Mouse (Mus musculus) intestine, embryonic 16.5 days (tissue): ENCODE data around the gene Kpnb1. TPM values are rescaled to one million over a fixed set of nuclear protein-coding genes. Genes with fewer than 3 reads are reported as not detected.
A peak's percentile ranks its signal among the peaks of the same experiment; 100 is the strongest.

Source experiments
- ATAC-seq: fragments of 200-750 bp; cut with Nextera tagmentation; 2 replicates; pipeline ENCODE4 v1.8.0; 2017; ENCODE audit warnings: moderate TSS enrichment, moderate library complexity
- H3K27ac ChIP-seq: fragments of 300-500 bp; sonication (generic); 2 replicates; pipeline ENCODE4 v1.5.1; 2014; ENCODE audit warnings: mild to moderate bottlenecking, low read length
- H3K27me3 ChIP-seq: fragments of 300-500 bp; sonication (generic); replicated peaks from 2 replicates; pipeline ENCODE4 v1.6.1; 2014; ENCODE audit warnings: low read length, control low read depth, mixed read lengths; ENCODE audit not compliant: control insufficient read depth, insufficient read depth
- H3K36me3 ChIP-seq: fragments of 300-500 bp; sonication (generic); 2 replicates; pipeline ENCODE4 v1.6.1; 2014; ENCODE audit warnings: low read length, control low read depth; ENCODE audit not compliant: control insufficient read depth, insufficient read depth
- H3K4me1 ChIP-seq: fragments of 300-500 bp; sonication (generic); 2 replicates; pipeline ENCODE4 v1.6.1; 2014; ENCODE audit warnings: low read length, control low read depth, mixed read lengths; ENCODE audit not compliant: control insufficient read depth, insufficient read depth
- H3K4me2 ChIP-seq: fragments of 300-500 bp; sonication (generic); 2 replicates; pipeline ENCODE4 v1.6.1; 2014; ENCODE audit warnings: low read depth, low read length, control low read depth
- H3K4me3 ChIP-seq: fragments of 300-500 bp; sonication (generic); 2 replicates; pipeline ENCODE4 v1.5.1; 2014; ENCODE audit warnings: mild to moderate bottlenecking, low read length
- H3K9ac ChIP-seq: fragments of 300-500 bp; sonication (generic); 2 replicates; pipeline ENCODE4 v1.6.1; 2014; ENCODE audit warnings: low read depth, low read length
- H3K9me3 ChIP-seq: fragments of 300-500 bp; sonication (generic); 2 replicates; pipeline ENCODE4 v1.6.1; 2016; ENCODE audit warnings: low read length, control low read depth; ENCODE audit not compliant: control insufficient read depth
- WGBS: fragments of 180-500 bp; shearing (Covaris S2); extraction: QIAGEN DNeasy Blood & Tissue Kit; methylation state at CpG from one replicate; pipeline ENCODE4 v1.1.7; 2014; 5-methylcytosine and 5-hydroxymethylcytosine counted together
- polyA plus RNA-seq: library from polyadenylated mRNA; unstranded; fragments of >200 nt; fragmentation: Nextera tagmentation; extraction: Ambion mirVana; gene quantifications from 2 replicates; pipeline ENCODE4 v1.2.1, GENCODE M21; 2015

Kpnb1 gene
- polyA plus RNA-seq, 1 experiment from 2014 or later, result 36.3 TPM

DNA sequence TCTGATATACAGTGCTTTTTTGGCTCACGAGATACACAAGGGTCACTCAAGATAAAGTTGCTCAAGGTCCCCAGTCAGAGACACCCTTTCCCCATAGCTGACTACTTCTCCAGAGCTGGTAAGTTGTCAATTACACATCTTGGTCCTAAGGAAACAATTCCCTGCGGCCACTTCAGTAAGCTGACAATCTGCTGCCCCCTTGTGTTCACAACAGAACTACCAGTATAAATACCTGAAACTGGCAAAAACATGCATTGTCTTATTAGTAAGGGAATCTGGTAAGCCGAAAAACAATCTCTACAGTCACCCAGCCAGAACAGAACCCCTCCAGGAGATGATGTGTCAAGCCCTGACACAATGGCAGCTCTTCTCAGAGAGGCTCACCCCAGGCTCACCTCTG lies 10.8 kb downstream of the Kpnb1 start:
- no peak overlapping the region for H3K27ac ChIP-seq
- peaks cover 3% of the 10 kb centered on the region; the same call in 1 of the 2 replicates for H3K4me1 ChIP-seq
- 51% methylated on average over 3 of the region's 3 CpGs for WGBS
- H3K27me3 ChIP-seq, result no peaks in the 10 kb centered on the region
- no peaks in the 10 kb centered on the region for H3K9me3 ChIP-seq
- H3K36me3 ChIP-seq, result peaks cover 31% of the 10 kb centered on the region
- ATAC-seq, result no peak
- no peak overlapping the region for H3K4me2 ChIP-seq
- no peak overlapping the region for H3K4me3 ChIP-seq
- H3K9ac ChIP-seq, result no peak overlapping the region

DNA sequence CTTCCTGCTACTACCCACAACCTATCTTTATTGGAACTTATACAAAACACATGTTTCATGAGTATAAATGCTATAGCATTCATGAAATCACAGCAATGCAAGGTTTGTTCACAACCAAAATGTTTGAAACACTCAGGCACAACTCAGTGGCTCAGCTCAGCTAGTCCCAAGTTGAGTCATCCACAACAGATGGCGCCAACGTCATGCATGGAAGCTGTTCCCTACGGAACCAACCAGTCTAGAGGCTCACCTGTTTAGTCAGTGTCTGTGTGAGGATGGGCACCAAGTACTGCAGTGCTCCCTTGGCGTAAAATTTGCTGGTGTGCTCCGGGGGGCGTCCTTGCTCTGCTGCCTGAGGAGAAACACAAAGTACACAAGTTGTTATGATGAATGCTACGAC lies 12.2 kb downstream of the Kpnb1 start:
- peaks cover 3% of the 10 kb centered on the region; the same call in 1 of the 2 replicates for H3K4me1 ChIP-seq
- H3K36me3 ChIP-seq, result peaks cover 36% of the 10 kb centered on the region
- H3K9me3 ChIP-seq, result no peaks in the 10 kb centered on the region
- H3K4me3 ChIP-seq, result no peak overlapping the region
- ATAC-seq, result no peak
- no peak overlapping the region for H3K9ac ChIP-seq
- WGBS, result 94% methylated on average over 7 of the region's 7 CpGs
- H3K27ac ChIP-seq, result no peak overlapping the region
- H3K4me2 ChIP-seq, result no peak overlapping the region
- H3K27me3 ChIP-seq, result no peaks in the 10 kb centered on the region

DNA sequence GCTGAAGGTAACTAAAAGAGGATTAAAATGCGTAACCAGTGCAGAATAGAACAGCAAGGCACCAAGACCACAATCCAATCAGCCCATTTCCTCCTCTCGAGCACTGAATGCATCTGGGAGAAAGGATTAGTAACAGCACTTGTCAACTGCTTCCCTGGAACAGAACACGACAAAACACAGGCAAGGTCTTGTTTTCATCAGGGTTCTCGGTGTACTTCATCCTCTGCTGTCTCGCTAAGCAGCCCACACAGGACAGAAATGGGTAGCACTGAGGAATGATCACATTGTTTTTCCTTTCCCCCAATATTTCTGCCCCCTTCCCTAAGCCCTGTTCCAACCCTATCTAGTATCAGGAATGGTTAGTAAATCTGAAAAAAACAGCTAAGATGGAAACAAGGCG lies 27.3 kb downstream of the Kpnb1 start:
- Histone ChIP-seq H3K4me3 (no peak overlapping the region), H3K4me1 (no peaks in the 10 kb centered on the region), H3K4me2 (no peak overlapping the region), H3K27ac (no peak overlapping the region), H3K9me3 (no peaks in the 10 kb centered on the region), H3K9ac (no peak overlapping the region), H3K27me3 (no peaks in the 10 kb centered on the region), H3K36me3 (peaks cover 32% of the 10 kb centered on the region)
- WGBS, result 66% methylated on average over 6 of the region's 6 CpGs
- no peak for ATAC-seq

DNA sequence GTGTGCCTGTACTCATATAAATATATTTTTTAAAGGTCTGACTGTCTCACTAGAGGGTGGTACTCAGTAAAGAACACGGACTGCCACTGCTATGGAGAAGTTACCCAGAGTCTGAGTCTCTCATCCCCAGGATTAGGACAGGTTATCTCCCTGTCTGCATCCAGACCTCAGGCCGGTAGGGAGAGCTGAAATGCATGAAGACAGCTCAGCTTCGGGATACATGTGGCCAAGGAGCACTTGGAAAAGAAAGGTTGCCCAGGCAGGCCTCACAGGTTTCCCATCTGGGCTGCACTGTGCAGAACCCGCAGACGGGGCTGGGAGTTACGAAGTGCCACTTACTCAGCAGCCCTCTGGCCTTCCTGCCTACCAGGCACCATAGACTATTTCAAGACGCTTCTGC lies 30.7 kb downstream of the Kpnb1 start:
- no peak overlapping the region for H3K27ac ChIP-seq
- no peak overlapping the region for H3K4me3 ChIP-seq
- H3K36me3 ChIP-seq, result peaks cover 20% of the 10 kb centered on the region
- H3K27me3 ChIP-seq, result no peaks in the 10 kb centered on the region; the same call in 1 of the 2 replicates
- no peak overlapping the region for H3K9ac ChIP-seq
- H3K4me1 ChIP-seq, result peaks cover 5% of the 10 kb centered on the region
- H3K9me3 ChIP-seq, result no peaks in the 10 kb centered on the region
- WGBS, result 73% methylated on average over 7 of the region's 7 CpGs
- no peak for ATAC-seq
- H3K4me2 ChIP-seq, result no peak overlapping the region

DNA sequence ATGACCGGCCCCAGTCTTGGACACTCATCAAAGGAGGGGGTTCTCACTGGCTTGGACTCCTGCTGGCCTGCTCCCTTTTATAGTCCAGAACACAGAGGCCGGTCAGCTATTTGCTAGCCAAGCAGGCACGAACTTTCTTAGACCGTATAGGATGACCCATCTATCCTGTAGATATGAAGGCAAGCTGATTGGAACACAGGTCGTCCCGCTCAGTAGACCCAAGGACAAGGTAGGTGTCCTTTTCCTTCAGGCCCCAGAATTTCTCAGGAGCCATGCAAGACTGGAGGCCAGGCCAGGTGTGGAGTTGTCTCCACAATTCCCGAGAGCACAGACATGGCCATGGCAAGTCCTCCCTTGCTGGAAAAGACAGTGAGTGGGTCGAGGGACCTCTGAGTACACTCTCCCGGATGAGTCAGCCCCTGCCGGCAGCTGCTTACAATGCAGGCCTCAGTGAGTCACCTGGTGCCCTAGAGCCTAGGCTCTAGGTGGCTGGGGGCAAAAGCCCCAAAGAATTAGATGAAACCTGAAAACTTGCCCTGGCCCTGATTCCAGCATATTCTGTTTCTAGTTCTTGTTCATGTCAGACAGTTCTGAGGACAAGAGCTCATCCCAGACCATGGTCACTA lies 34.9 kb downstream of the Kpnb1 start:
- H3K4me1 ChIP-seq, result peaks cover 24% of the 10 kb centered on the region
- ATAC-seq, result no peak
- H3K27ac ChIP-seq, result no peak overlapping the region
- WGBS, result 30% methylated on average over 10 of the region's 10 CpGs
- H3K27me3 ChIP-seq, result peaks cover 4% of the 10 kb centered on the region; the same call in 1 of the 2 replicates
- no peak overlapping the region for H3K9ac ChIP-seq
- H3K36me3 ChIP-seq, result peaks cover 8% of the 10 kb centered on the region; the same call in 1 of the 2 replicates
- no peaks in the 10 kb centered on the region for H3K9me3 ChIP-seq
- H3K4me3 ChIP-seq, result no peak overlapping the region
- H3K4me2 ChIP-seq, result no peak overlapping the region

DNA sequence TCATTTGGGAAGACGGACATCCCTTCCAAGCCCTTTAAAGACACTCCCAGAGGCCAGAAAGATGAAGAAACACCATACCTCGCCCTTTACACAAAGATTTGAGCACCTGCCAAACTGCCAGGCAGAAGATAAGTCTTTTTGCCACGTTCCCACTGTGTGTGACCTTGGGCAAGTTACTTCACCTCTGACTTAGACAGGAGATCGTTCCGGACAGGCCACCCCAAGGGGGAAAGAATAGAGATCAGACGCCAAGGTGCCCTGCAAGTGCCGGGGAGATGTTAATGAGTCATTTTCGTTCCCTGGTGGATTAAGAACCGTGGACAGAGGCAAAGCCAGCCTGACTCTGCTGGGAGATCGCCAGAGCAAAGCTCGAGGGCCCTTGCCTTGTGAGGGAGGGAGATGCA lies 35.7 kb downstream of the Kpnb1 start:
- no peak for ATAC-seq
- Histone ChIP-seq H3K9me3 (no peaks in the 10 kb centered on the region), H3K4me2 (peak overlapping the region; percentile 95; the same call in 1 of the 2 replicates), H3K4me3 (peak overlapping the region; percentile 75), H3K36me3 (peaks cover 8% of the 10 kb centered on the region; the same call in 1 of the 2 replicates), H3K4me1 (peaks cover 24% of the 10 kb centered on the region), H3K27me3 (peaks cover 4% of the 10 kb centered on the region; the same call in 1 of the 2 replicates), H3K9ac (no peak overlapping the region), H3K27ac (no peak overlapping the region)
- 3% methylated on average over 11 of the region's 11 CpGs for WGBS

DNA sequence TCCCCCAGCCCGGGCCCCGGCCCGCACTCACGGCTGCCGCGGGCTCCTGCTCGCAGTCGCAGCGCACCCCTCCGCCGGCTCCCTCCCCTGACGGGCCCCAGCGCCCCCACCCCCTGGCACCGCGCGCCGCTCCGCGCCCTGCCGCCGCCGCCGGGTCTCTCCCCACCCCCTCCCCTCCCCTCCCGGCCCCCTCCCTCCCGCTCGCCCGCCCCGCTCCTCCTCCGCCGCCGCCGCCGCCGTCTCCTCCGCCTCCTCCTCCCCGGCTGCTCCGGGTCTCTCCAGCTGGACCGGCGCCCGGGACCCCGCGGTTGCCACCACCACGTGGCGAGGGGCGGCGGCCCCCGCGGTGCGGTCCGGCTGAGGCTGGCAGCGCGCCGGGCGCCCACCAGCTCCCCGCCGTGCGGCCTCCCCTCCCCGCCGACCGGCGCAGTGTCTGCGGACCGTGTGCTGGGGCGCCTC lies 36.3 kb downstream of the Kpnb1 start, which contains the start of gene Tbkbp1:
Gene Tbkbp1, minus strand, starts transcription at position 153 of the 459 bp plus-strand sequence.
- H3K4me2 ChIP-seq, result peak within 1 kb of the TSS; percentile 95
- H3K27ac ChIP-seq, result peak within 1 kb of the TSS; percentile 77
- H3K9ac ChIP-seq, result peak within 1 kb of the TSS; percentile 79
- peaks cover 8% of the 10 kb centered on the region; the same call in 1 of the 2 replicates for H3K36me3 ChIP-seq
- 2% methylated on average over 42 of the region's 64 CpGs for WGBS
- H3K4me1 ChIP-seq, result peaks cover 28% of the 10 kb centered on the region
- H3K9me3 ChIP-seq, result no peaks in the 10 kb centered on the region
- H3K27me3 ChIP-seq, result peaks cover 4% of the 10 kb centered on the region; the same call in 1 of the 2 replicates
- peak; percentile 5; the same call in 1 of the 2 replicates for ATAC-seq
- H3K4me3 ChIP-seq, result peak within 1 kb of the TSS; percentile 75

DNA sequence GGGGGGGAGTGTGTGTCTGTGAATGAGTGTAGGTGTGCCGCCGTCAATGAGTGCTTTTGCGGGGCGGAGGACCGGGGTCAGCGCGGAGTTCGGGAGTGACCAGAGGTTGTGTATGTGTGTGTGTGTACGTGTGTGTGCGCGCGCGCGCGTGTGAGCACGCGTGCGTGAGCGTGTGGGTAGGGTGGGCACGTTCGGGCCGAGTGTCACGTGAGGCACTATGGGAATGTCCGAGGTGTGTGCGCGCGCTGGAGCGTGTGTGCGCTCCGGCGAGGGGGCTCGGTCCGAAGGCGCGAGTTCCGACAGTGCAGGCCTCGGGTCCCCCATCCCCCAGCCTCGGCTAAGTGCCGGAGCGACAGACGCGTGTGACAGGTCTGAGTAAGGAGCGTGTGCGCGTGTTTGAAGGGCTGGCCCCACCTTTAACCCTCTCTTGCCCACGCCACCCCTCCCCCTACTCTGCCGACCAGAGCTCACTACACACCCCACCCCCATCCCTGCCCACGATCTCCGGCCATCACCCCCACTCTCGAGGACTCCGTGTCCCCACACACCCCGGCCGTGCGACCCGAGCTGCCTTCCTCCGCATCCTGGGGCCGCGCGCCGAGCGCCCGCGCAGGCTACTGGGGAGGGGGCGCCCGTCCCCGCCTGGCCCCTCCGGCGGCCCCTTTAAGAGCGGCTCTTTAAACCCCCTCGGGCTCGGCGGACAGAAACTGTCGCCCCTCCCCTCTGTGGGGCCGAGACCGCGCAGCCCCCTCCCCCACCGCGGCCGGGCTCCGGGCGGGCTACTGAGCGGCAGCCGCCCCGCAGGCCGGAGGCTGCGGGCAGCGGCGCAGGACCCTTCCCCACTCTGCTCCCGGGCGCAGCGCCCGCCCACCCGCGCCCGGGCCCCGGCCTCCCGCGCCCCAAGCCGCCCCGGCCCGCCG lies 37.0 kb downstream of the Kpnb1 start:
- Histone ChIP-seq H3K9ac (peak overlapping the region; percentile 79), H3K4me2 (peak overlapping the region; percentile 95), H3K4me1 (peaks cover 33% of the 10 kb centered on the region), H3K27me3 (peaks cover 4% of the 10 kb centered on the region; the same call in 1 of the 2 replicates), H3K36me3 (0 out of 2 replicates have a peak, but pooled peaks cover 4% of the 10 kb centered on the region), H3K4me3 (peak overlapping the region; percentile 75), H3K9me3 (no peaks in the 10 kb centered on the region), H3K27ac (peak overlapping the region; percentile 77)
- peak; percentile 69 for ATAC-seq
- under 1% methylated on average over 82 of the region's 102 CpGs for WGBS

DNA sequence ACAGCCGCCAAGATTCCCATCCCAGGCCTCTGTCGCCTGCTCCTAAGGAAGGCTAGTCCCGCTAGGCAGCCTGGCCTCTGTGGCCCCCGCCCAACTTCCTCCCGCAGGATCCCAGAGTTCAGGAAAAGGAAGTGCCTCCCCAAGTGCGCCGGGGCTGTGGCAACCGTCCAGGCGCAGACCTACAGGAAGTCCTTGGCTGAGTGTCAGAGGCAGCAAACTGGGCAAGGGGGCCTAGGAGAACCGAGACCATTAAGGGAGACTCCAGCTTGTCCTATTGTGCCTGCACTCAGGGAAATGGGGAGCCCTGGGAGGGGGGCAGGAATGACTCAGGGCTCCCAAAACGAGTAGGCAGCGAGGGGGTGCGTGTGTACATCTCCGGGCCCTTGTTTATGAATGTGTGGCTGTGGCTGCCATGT lies 37.7 kb downstream of the Kpnb1 start:
- peak overlapping the region; percentile 79 for H3K9ac ChIP-seq
- no peaks in the 10 kb centered on the region for H3K36me3 ChIP-seq
- 7% methylated on average over 14 of the region's 14 CpGs for WGBS

More for the DNA sequence above, 37.7 kb downstream of the Kpnb1 start:
- Histone ChIP-seq H3K27ac (peak overlapping the region; percentile 77), H3K27me3 (peaks cover 4% of the 10 kb centered on the region; the same call in 1 of the 2 replicates), H3K4me2 (peak overlapping the region; percentile 95), H3K9me3 (no peaks in the 10 kb centered on the region), H3K4me3 (peak overlapping the region; percentile 75), H3K4me1 (peaks cover 33% of the 10 kb centered on the region)
- peak; percentile 39 for ATAC-seq
